Mouse (Mus musculus): Measurements from ENCODE around the gene Spint4.

- TF ChIP-seq CTCF (IDR thresholded peaks at IDR 0.05), result no peak
- no peak for TF ChIP-seq EP300 (IDR thresholded peaks at IDR 0.05)
Measured at GRCm38 (mm10) chr2:164739876-164740275, 41.6 kb downstream of the Spint4 start.

Data from lung, postnatal 0 days (tissue).